Mouse (Mus musculus) cerebral cortex, adult 2 months (tissue): Measurements from ENCODE around the gene Vmn1r178.

Source experiments
- WGBS: fragments of 180-500 bp; shearing (Covaris S2); methylation state at CpG from one replicate; pipeline ENCODE4 v1.1.7; 2018; 5-methylcytosine and 5-hydroxymethylcytosine counted together

Gene Vmn1r178

DNA sequence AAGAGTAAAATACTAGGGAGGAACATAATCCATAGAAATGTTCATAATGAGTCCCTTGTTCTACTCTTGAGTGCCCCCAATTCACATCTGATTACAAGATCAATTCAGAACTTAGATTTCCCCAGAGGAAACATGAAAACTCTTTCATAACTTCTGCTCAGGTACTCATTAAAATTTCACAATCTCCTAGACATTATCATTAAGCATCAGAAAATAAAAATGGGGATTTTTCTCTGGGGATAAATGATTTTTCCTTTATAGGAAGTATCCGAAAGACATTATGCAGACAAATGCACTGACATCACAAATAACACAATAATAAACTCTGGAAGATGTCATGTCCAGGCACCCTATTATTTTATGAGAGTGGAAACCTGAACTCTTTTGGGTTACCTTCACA lies at the start of gene Vmn1r178:
Gene Vmn1r178, plus strand, starts transcription at position 301 of the 400 bp plus-strand sequence.
- 83% methylated on average over 1 of the region's 1 CpGs for WGBS

DNA sequence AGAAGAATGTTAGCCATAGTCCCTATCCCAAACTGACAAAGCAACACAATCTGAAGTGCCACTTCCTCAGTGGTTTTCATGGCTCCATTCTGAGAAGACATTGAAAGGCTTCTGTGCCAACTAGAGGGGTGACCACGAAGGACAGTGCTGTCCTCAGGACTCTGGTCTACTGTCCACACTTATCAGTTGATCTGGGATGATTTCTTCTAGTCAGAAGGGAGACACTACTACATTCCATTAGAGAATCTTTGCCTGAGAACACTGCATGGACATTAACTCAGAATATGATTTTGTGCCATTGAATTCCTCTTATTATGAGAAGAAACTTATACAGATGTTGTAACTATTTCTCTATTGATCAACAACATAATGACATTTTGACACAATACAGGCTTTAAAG lies 25.5 kb upstream of the Vmn1r178 start, which contains the start of gene Vmn1r177:
Gene Vmn1r177, minus strand, starts transcription at position 101 of the 400 bp plus-strand sequence.
- WGBS = 8% methylated on average over 1 of the region's 1 CpGs

- WGBS = 62% methylated on average over 4 of the region's 4 CpGs
These were observed 14.9 kb upstream of the Vmn1r178 start for GRCm38 (mm10) chr7:23876918-23877317.

DNA sequence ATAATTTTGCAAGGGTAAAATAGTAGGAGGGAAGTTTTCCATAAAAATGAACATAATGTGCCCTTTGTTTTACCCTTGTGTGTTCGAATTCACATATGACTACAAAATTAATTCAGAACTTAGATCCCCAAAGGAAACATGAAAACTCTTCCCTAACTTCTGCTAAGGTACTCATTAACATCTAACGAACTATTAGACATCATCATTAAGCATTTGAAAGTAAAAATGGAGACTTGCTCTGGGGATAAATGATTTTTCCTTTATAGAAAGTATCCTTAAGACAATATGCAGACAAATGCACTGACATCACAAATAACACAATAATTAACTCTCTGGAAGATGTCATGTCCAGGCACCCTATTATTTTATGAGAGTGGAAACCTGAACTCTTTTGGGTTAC lies 34.9 kb downstream of the Vmn1r178 start, which contains the start of gene Vmn1r179:
Gene Vmn1r179, plus strand, starts transcription at position 301 of the 400 bp plus-strand sequence.
- WGBS = 49% methylated on average over 2 of the region's 2 CpGs
